Mouse (Mus musculus) ovary, postnatal 14 days (tissue): Measurements from ENCODE around the gene Palm2.
"Not testable (repeated sequence)": the region's sequence is repeated elsewhere in the genome, so short reads cannot be mapped to it uniquely, and the experiment has no call there.

ENCODE experiments used
- DNase-seq: peaks from one replicate; pipeline ENCODE4 v3.0.0; 2022; ENCODE audit warnings: low spot score

Gene Palm2

GRCm38 (mm10) chr4:57433941-57434704 lies at the start of gene Palm2:
Gene Palm2 (plus strand): TSS chr4:57434247.
- peak; percentile 33 for DNase-seq

- DNase-seq: no peak
Measured at GRCm38 (mm10) chr4:57384355-57384754, 49.7 kb upstream of the Palm2 start.

- DNase-seq: no peak
Measured at GRCm38 (mm10) chr4:57391103-57391502, 42.9 kb upstream of the Palm2 start.

- no peak for DNase-seq
Measured at GRCm38 (mm10) chr4:57396414-57396813, 37.6 kb upstream of the Palm2 start.

- not testable (repeated sequence) for DNase-seq
Measured at GRCm38 (mm10) chr4:57412385-57412784, 21.7 kb upstream of the Palm2 start.

GRCm38 (mm10) chr4:57413016-57413415 lies 21.0 kb upstream of the Palm2 start:
- DNase-seq: no peak

GRCm38 (mm10) chr4:57413670-57414069 lies 20.4 kb upstream of the Palm2 start:
- not testable (repeated sequence) for DNase-seq

GRCm38 (mm10) chr4:57424011-57424410 lies 10.0 kb upstream of the Palm2 start:
- DNase-seq: no peak

- DNase-seq: no peak
Measured at GRCm38 (mm10) chr4:57428317-57428716, 5.7 kb upstream of the Palm2 start.

GRCm38 (mm10) chr4:57434705-57435360 lies 786 bp downstream of the Palm2 start:
- DNase-seq: no peak

GRCm38 (mm10) chr4:57436286-57436685 lies 2.2 kb downstream of the Palm2 start:
- DNase-seq: no peak

GRCm38 (mm10) chr4:57446082-57446481 lies 12.0 kb downstream of the Palm2 start:
- no peak for DNase-seq

GRCm38 (mm10) chr4:57446854-57447444 lies 12.9 kb downstream of the Palm2 start:
- DNase-seq: no peak

- peak; percentile 38 for DNase-seq
Measured at GRCm38 (mm10) chr4:57451896-57452295, 17.8 kb downstream of the Palm2 start.

- no peak for DNase-seq
Measured at GRCm38 (mm10) chr4:57452661-57453060, 18.6 kb downstream of the Palm2 start.

- DNase-seq: peak; percentile 33
Measured at GRCm38 (mm10) chr4:57462378-57462777, 28.3 kb downstream of the Palm2 start.

GRCm38 (mm10) chr4:57482435-57482834 lies 48.4 kb downstream of the Palm2 start:
- DNase-seq: no peak

GRCm38 (mm10) chr4:57486392-57486791 lies 52.3 kb downstream of the Palm2 start:
- no peak for DNase-seq

GRCm38 (mm10) chr4:57489887-57490286 lies 55.8 kb downstream of the Palm2 start:
- no peak for DNase-seq

- DNase-seq: no peak
Measured at GRCm38 (mm10) chr4:57504792-57505191, 70.7 kb downstream of the Palm2 start.

GRCm38 (mm10) chr4:57510576-57510975 lies 76.5 kb downstream of the Palm2 start:
- no peak for DNase-seq

GRCm38 (mm10) chr4:57511734-57512133 lies 77.7 kb downstream of the Palm2 start:
- DNase-seq: no peak
